Mouse (Mus musculus): ENCODE results near the gene Slc3a2. TPM values are rescaled to one million over a fixed set of nuclear protein-coding genes. Genes with fewer than 3 reads are reported as not detected.

Gene Slc3a2
- polyA plus RNA-seq, 1 experiment: not detected

- no peak overlapping the region for H3K27ac ChIP-seq (ENCODE audit: insufficient read depth, low read depth, low read length)
- no peak for TF ChIP-seq CTCF (IDR thresholded peaks at IDR 0.05; ENCODE audit: insufficient read depth, low read depth, low read length)
- no peak for TF ChIP-seq POLR2A (IDR thresholded peaks at IDR 0.05; ENCODE audit: insufficient read depth, low read depth, low read length)
- H3K4me1 ChIP-seq (ENCODE audit: control insufficient read depth, insufficient read depth, low read length): peaks cover 3% of the 10 kb centered on the region; the same call in 1 of the 2 replicates
- WGBS: 97% methylated on average over 7 of the region's 7 CpGs
- H3K4me3 ChIP-seq (ENCODE audit: insufficient read depth, low read depth, low read length): no peak overlapping the region
Measured at GRCm38 (mm10) chr19:8706930-8707329, 16.2 kb downstream of the Slc3a2 start.

- H3K27ac ChIP-seq (ENCODE audit: insufficient read depth, low read depth, low read length): no peak overlapping the region
- H3K4me3 ChIP-seq (ENCODE audit: insufficient read depth, low read depth, low read length): no peak overlapping the region
- H3K4me1 ChIP-seq (ENCODE audit: control insufficient read depth, insufficient read depth, low read length): no peaks in the 10 kb centered on the region
- WGBS: 68% methylated on average over 7 of the region's 7 CpGs
- TF ChIP-seq CTCF (IDR thresholded peaks at IDR 0.05; ENCODE audit: insufficient read depth, low read depth, low read length) (no peak), POLR2A (IDR thresholded peaks at IDR 0.05; ENCODE audit: insufficient read depth, low read depth, low read length) (no peak)
Measured at GRCm38 (mm10) chr19:8706132-8706667, 17.0 kb downstream of the Slc3a2 start.

DNA sequence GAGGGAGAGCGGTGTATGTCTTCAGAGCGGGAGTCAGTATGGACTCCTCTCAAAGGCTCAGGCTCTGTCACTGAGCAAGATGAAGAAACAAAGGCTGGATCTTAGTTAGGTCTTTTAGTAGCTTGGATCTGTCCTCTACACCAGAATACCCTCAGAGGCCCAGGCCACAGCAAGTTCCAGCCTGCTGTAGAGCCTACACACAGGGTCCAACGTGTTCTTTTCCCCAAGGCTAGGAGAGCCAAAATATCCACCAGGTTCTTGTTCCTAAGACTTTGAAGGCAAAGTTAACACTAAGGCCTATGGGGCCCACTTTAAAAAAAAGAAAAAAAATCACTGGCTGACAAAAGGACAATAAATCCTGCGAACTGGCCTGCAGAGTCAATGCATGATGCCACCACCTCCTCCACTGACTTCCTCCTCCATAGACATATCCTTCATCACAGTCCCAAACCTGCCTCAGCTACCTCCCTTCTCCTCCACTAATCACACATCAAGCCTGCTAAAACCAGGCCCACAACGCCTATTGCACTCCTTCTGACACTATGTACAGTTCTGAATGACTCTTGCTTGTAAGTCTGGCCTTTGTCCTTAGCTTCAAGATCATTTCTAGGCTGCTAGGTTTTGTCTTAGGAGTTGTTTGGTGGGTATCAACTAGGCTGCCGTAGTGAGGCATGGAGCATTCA, 18.0 kb downstream of the Slc3a2 start:
- WGBS: 82% methylated on average over 6 of the region's 6 CpGs
- no peak overlapping the region for H3K4me3 ChIP-seq (ENCODE audit: insufficient read depth, low read depth, low read length)
- TF ChIP-seq POLR2A (IDR thresholded peaks at IDR 0.05; ENCODE audit: insufficient read depth, low read depth, low read length): no peak
- TF ChIP-seq CTCF (IDR thresholded peaks at IDR 0.05; ENCODE audit: insufficient read depth, low read depth, low read length): no peak
- H3K4me1 ChIP-seq (ENCODE audit: control insufficient read depth, insufficient read depth, low read length): no peaks in the 10 kb centered on the region
- no peak overlapping the region for H3K27ac ChIP-seq (ENCODE audit: insufficient read depth, low read depth, low read length)

DNA sequence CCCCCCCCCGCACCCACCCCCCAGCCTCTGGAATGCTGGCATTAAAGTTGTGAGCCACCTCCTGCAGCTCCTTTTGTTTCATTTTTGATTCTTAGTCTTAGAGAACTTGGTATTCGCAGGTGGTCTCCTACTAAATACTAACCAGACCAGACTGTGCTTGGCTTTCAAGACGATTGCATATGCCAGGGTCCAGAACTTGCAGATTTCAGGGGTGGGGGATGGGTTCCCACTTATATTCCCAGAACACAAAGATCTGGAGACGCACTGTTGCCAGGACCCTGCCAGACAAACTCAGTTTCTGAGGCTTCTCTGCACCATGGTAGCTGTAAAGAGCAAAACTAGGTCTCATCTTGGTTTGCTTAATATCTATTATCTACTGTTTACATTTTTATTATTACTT, 19.6 kb downstream of the Slc3a2 start:
- no peak overlapping the region for H3K4me3 ChIP-seq (ENCODE audit: insufficient read depth, low read depth, low read length)
- H3K4me1 ChIP-seq (ENCODE audit: control insufficient read depth, insufficient read depth, low read length): no peaks in the 10 kb centered on the region
- H3K27ac ChIP-seq (ENCODE audit: insufficient read depth, low read depth, low read length): no peak overlapping the region
- TF ChIP-seq POLR2A (IDR thresholded peaks at IDR 0.05; ENCODE audit: insufficient read depth, low read depth, low read length) (no peak), CTCF (IDR thresholded peaks at IDR 0.05; ENCODE audit: insufficient read depth, low read depth, low read length) (no peak)
- WGBS: 56% methylated on average over 4 of the region's 4 CpGs

DNA sequence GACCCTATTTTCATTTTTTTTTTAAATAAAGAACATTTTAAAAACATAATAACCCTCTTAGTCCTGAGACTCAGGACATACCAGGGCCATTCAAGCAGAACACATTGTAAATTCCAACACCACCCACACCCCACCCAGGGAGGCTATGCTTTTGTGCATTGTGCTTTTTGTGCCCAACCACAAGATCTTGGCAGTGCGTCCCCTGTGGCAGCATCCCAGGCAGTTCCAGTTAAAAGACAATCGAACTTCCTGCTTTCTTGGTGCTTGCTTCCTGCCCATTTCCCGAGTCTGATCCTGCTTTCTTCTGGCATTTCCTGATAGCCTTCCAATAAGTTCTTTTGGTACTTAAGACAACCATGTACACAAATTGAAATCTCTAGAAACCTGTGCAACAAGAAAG, 20.7 kb downstream of the Slc3a2 start:
- no peak for TF ChIP-seq POLR2A (IDR thresholded peaks at IDR 0.05; ENCODE audit: insufficient read depth, low read depth, low read length)
- TF ChIP-seq CTCF (IDR thresholded peaks at IDR 0.05; ENCODE audit: insufficient read depth, low read depth, low read length): no peak
- Histone ChIP-seq H3K4me1 (ENCODE audit: control insufficient read depth, insufficient read depth, low read length) (no peaks in the 10 kb centered on the region), H3K4me3 (ENCODE audit: insufficient read depth, low read depth, low read length) (no peak overlapping the region), H3K27ac (ENCODE audit: insufficient read depth, low read depth, low read length) (no peak overlapping the region)
- 40% methylated on average over 3 of the region's 3 CpGs for WGBS

DNA sequence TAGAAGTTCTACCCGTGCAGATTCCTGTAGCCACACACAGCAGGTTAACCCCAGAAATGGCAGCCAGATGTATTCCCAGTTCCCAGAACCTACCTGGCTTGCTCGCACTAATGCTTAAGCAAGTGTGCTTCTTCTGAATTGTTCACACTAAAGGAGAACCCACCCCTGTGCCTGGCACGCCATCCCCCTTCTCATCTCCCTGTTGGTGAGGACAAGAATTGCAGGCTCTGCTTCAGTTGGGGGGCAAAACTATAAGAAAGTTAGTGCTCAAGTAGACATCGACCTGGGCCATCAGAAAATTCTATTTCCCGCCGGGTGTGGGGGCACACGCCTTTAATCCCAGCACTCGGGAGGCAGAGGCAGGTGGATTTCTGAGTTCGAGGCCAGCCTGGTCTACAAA, 23.5 kb downstream of the Slc3a2 start:
- Histone ChIP-seq H3K27ac (ENCODE audit: insufficient read depth, low read depth, low read length) (no peak overlapping the region), H3K4me1 (ENCODE audit: control insufficient read depth, insufficient read depth, low read length) (no peaks in the 10 kb centered on the region), H3K4me3 (ENCODE audit: insufficient read depth, low read depth, low read length) (no peak overlapping the region)
- 84% methylated on average over 9 of the region's 9 CpGs for WGBS
- no peak for TF ChIP-seq POLR2A (IDR thresholded peaks at IDR 0.05; ENCODE audit: insufficient read depth, low read depth, low read length)
- no peak for TF ChIP-seq CTCF (IDR thresholded peaks at IDR 0.05; ENCODE audit: insufficient read depth, low read depth, low read length)

- Histone ChIP-seq H3K4me3 (ENCODE audit: insufficient read depth, low read depth, low read length) (no peak overlapping the region), H3K27ac (ENCODE audit: insufficient read depth, low read depth, low read length) (no peak overlapping the region), H3K4me1 (ENCODE audit: control insufficient read depth, insufficient read depth, low read length) (peaks cover 12% of the 10 kb centered on the region)
- 57% methylated on average over 6 of the region's 6 CpGs for WGBS
- TF ChIP-seq CTCF (IDR thresholded peaks at IDR 0.05; ENCODE audit: insufficient read depth, low read depth, low read length) (no peak), POLR2A (IDR thresholded peaks at IDR 0.05; ENCODE audit: insufficient read depth, low read depth, low read length) (no peak)
Measured at GRCm38 (mm10) chr19:8695330-8695729, 27.8 kb downstream of the Slc3a2 start.

- no peak for TF ChIP-seq POLR2A (IDR thresholded peaks at IDR 0.05; ENCODE audit: insufficient read depth, low read depth, low read length)
- TF ChIP-seq CTCF (IDR thresholded peaks at IDR 0.05; ENCODE audit: insufficient read depth, low read depth, low read length): no peak
- Histone ChIP-seq H3K4me3 (ENCODE audit: insufficient read depth, low read depth, low read length) (no peak overlapping the region), H3K4me1 (ENCODE audit: control insufficient read depth, insufficient read depth, low read length) (peaks cover 12% of the 10 kb centered on the region), H3K27ac (ENCODE audit: insufficient read depth, low read depth, low read length) (no peak overlapping the region)
- 89% methylated on average over 5 of the region's 5 CpGs for WGBS
Measured at GRCm38 (mm10) chr19:8692740-8693139, 30.4 kb downstream of the Slc3a2 start.

GRCm38 (mm10) chr19:8691871-8692539, 31.2 kb downstream of the Slc3a2 start:
- Histone ChIP-seq H3K4me3 (ENCODE audit: insufficient read depth, low read depth, low read length) (no peak overlapping the region), H3K4me1 (ENCODE audit: control insufficient read depth, insufficient read depth, low read length) (peaks cover 12% of the 10 kb centered on the region), H3K27ac (ENCODE audit: insufficient read depth, low read depth, low read length) (peak overlapping the region; percentile 41; the same call in 1 of the 2 replicates)
- TF ChIP-seq CTCF (IDR thresholded peaks at IDR 0.05; ENCODE audit: insufficient read depth, low read depth, low read length): no peak
- no peak for TF ChIP-seq POLR2A (IDR thresholded peaks at IDR 0.05; ENCODE audit: insufficient read depth, low read depth, low read length)
- 21% methylated on average over 9 of the region's 9 CpGs for WGBS

Data from olfactory bulb, adult 2 months (tissue).